Mouse (Mus musculus): ENCODE data around the gene Khsrp.

DNA sequence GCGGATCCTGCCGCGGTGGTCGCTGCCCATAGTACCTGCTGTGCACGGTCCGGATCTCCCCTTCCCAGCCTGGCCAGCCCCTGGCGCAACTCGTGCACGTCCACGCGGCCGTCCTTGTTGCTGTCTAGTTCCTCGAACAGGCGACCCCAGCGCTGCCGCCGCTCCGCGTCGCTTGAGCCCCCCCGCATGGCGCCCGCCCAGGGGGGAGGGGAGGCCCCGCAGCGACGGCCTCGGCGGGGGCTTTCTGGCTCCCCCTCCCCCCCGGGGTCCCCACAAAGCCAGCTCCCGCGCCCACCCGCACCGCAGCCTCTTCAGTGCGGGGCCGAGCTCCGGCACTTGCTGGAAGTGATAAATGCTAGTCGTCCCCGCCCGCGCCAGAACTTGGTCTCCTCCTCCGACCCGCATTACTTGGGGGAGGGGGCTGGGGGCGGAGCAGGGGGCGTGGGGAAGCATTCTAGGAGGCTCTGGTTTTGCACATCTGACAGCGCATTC is 28.2 kb upstream of the Khsrp start, which contains the start of gene Slc25a23:
- TF ChIP-seq CTCF (IDR thresholded peaks at IDR 0.05; ENCODE audit: control insufficient read depth, insufficient read depth, insufficient read length), result no peak
- TF ChIP-seq USF1 (IDR thresholded peaks at IDR 0.05; ENCODE audit: low read depth), result no peak
- no peak for TF ChIP-seq MAX (IDR thresholded peaks at IDR 0.05)
- no peak for TF ChIP-seq MYOG (IDR thresholded peaks at IDR 0.05; ENCODE audit: control insufficient read depth, extremely low read depth, insufficient read length)
- no peak for TF ChIP-seq CEBPB (IDR thresholded peaks at IDR 0.05; ENCODE audit: low read depth)
- no peak for TF ChIP-seq FOSL1 (IDR thresholded peaks at IDR 0.05; ENCODE audit: insufficient read depth, low read length, poor library complexity, severe bottlenecking)
- TF ChIP-seq MYOD1 (IDR thresholded peaks at IDR 0.05; ENCODE audit: control insufficient read depth, insufficient read length, low read depth), result no peak

All from C2C12 (cell line).